8 mouse cellular contexts compared by ENCODE assay signal in the genomic region with DNA sequence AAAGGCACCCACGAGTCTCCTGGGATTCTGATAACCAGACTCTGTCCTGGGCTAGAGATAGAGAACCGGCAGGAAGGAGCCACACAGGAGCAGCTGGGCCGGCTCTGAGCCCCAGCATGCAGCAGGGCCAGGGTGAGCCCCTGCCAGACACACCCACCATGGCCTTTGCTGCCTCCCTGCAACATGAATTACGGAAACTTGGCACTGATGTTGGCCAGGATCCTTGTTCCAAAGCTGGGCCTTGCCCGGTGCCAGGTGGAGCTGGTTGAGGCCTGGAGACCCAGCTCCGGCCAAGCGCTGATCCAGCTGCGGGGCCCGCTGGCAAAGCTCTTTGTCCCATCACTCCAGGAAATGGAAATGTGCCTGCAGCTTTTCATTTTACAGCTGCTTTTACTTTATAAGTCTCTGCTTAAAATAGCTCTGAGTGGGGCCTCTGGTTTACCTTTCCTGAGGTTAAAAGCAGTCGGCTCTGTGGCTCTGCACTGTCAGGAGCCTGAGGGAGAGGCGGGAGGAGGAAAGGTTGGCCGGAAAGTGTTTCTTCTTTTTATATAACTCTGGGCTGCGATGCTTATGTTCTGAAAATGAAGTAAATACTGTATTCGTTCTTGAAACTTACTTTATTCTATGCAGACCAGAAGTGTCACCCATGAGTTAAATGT. TPM values are rescaled to one million over a fixed set of nuclear protein-coding genes. Genes with fewer than 3 reads are reported as not detected.
A peak's percentile ranks its signal among the peaks of the same experiment; 100 is the strongest.
DNase-seq lines count a peak whose midpoint lies in the region; ATAC-seq lines count a peak whose summit lies in the region.

No protein-coding gene starts in this region.

- no peak overlapping the region for H3K9ac ChIP-seq in hindbrain, embryonic 11.5 days (ENCODE audit: low read depth, low read length)
- H3K9ac ChIP-seq in forebrain, embryonic 16.5 days (replicated peaks; ENCODE audit: low read depth, low read length): no peak overlapping the region
- H3K9ac ChIP-seq in neural tube, embryonic 15.5 days (replicated peaks): no peak overlapping the region

- peak overlapping the region; percentile 56; the same call in 1 of the 2 replicates for H3K27ac ChIP-seq in hindbrain, embryonic 10.5 days
- no peak overlapping the region for H3K27ac ChIP-seq in hindbrain, embryonic 11.5 days (ENCODE audit: low read depth, low read length)
- 0 out of 2 replicates have a peak overlapping the region, but pooled peaks have one; percentile 4 for H3K27ac ChIP-seq in forebrain, embryonic 16.5 days (ENCODE audit: low read length)
- peak overlapping the region; percentile 7; the same call in 1 of the 2 replicates for H3K27ac ChIP-seq in neural tube, embryonic 15.5 days (replicated peaks)

- no peaks in the 10 kb centered on the region for H3K36me3 ChIP-seq in hindbrain, embryonic 10.5 days
- H3K36me3 ChIP-seq in hindbrain, embryonic 11.5 days (ENCODE audit: control insufficient read depth, insufficient read depth, low read length): no peaks in the 10 kb centered on the region
- H3K36me3 ChIP-seq in forebrain, embryonic 16.5 days (ENCODE audit: control insufficient read depth, insufficient read depth): no peaks in the 10 kb centered on the region
- no peaks in the 10 kb centered on the region for H3K36me3 ChIP-seq in neural tube, embryonic 15.5 days

- no peak for ATAC-seq in hindbrain, embryonic 11.5 days (ENCODE audit: low FRiP score)
- ATAC-seq in forebrain, embryonic 16.5 days: peak; percentile 61
- ATAC-seq in neural tube, embryonic 15.5 days (ENCODE audit: low FRiP score): no peak

- WGBS in hindbrain, embryonic 10.5 days: 78% methylated on average over 14 of the region's 14 CpGs
- WGBS in hindbrain, embryonic 11.5 days: 79% methylated on average over 14 of the region's 14 CpGs
- 60% methylated on average over 14 of the region's 14 CpGs for WGBS in forebrain, embryonic 16.5 days
- 63% methylated on average over 14 of the region's 14 CpGs for WGBS in neural tube, embryonic 15.5 days

- H3K4me2 ChIP-seq in hindbrain, embryonic 11.5 days (replicated peaks; ENCODE audit: low read depth, low read length): no peak overlapping the region
- no peak overlapping the region for H3K4me2 ChIP-seq in forebrain, embryonic 16.5 days (ENCODE audit: low read length)
- no peak overlapping the region for H3K4me2 ChIP-seq in neural tube, embryonic 15.5 days

- no peak for DNase-seq in hindbrain, embryonic 10.5 days (ENCODE audit: low spot score)
- DNase-seq in hindbrain, embryonic 11.5 days (ENCODE audit: low spot score): no peak
- peak; percentile 87 for DNase-seq in adrenal gland, postnatal 10 days
- peak; percentile 81 to 86 for DNase-seq in heart, postnatal 14 days
- peak; percentile 88 for DNase-seq in left cerebral cortex, postnatal 4 days
- DNase-seq in retina, postnatal 1 day: no peak

- H3K27me3 ChIP-seq in hindbrain, embryonic 10.5 days (ENCODE audit: insufficient read depth, poor library complexity, severe bottlenecking): peaks cover 4% of the 10 kb centered on the region; the same call in 1 of the 2 replicates
- no peaks in the 10 kb centered on the region for H3K27me3 ChIP-seq in hindbrain, embryonic 11.5 days (ENCODE audit: control insufficient read depth, insufficient read depth, low read length)
- no peaks in the 10 kb centered on the region for H3K27me3 ChIP-seq in forebrain, embryonic 16.5 days (replicated peaks; ENCODE audit: control insufficient read depth, insufficient read depth, low read length)
- H3K27me3 ChIP-seq in neural tube, embryonic 15.5 days (replicated peaks): no peaks in the 10 kb centered on the region

- peaks cover 29% of the 10 kb centered on the region for H3K4me1 ChIP-seq in hindbrain, embryonic 10.5 days (replicated peaks)
- peaks cover 6% of the 10 kb centered on the region; the same call in 1 of the 2 replicates for H3K4me1 ChIP-seq in hindbrain, embryonic 11.5 days (replicated peaks; ENCODE audit: control insufficient read depth, insufficient read depth, low read length)
- H3K4me1 ChIP-seq in forebrain, embryonic 16.5 days (replicated peaks; ENCODE audit: control insufficient read depth, insufficient read depth, low read length): peaks cover 18% of the 10 kb centered on the region
- H3K4me1 ChIP-seq in neural tube, embryonic 15.5 days: peaks cover 22% of the 10 kb centered on the region

- H3K9me3 ChIP-seq in hindbrain, embryonic 10.5 days: no peaks in the 10 kb centered on the region
- no peaks in the 10 kb centered on the region for H3K9me3 ChIP-seq in hindbrain, embryonic 11.5 days (ENCODE audit: control insufficient read depth, low read length)
- H3K9me3 ChIP-seq in forebrain, embryonic 16.5 days (ENCODE audit: control insufficient read depth, low read length): no peaks in the 10 kb centered on the region
- no peaks in the 10 kb centered on the region for H3K9me3 ChIP-seq in neural tube, embryonic 15.5 days (replicated peaks)

- intact Hi-C loops in heart, postnatal 14 days (cut with DNase I): no loop called here
- intact Hi-C loops in left cerebral cortex, postnatal 4 days (cut with DNase I): no loop called here

- H3K4me3 ChIP-seq in hindbrain, embryonic 10.5 days: no peak overlapping the region
- no peak overlapping the region for H3K4me3 ChIP-seq in hindbrain, embryonic 11.5 days (ENCODE audit: low read depth, low read length)
- H3K4me3 ChIP-seq in forebrain, embryonic 16.5 days (replicated peaks; ENCODE audit: low read length): no peak overlapping the region
- H3K4me3 ChIP-seq in neural tube, embryonic 15.5 days (replicated peaks): no peak overlapping the region

RNA-seq across cellular contexts. Expression of gene Inpp5a, which starts 20.1 kb away (rescaled TPM):
- polyA plus RNA-seq in hindbrain, embryonic 10.5 days (2016; fragmentation: Nextera tagmentation; extraction: Ambion mirVana): 17.9 and 19.0 TPM in 2 replicates
- polyA plus RNA-seq in hindbrain, embryonic 11.5 days (2014; fragmentation: Nextera tagmentation; extraction: Ambion mirVana): 24.1 and 24.2 TPM in 2 replicates
- 10 to 100 TPM; 59.4 to 64.1 TPM for total RNA-seq in adrenal gland, postnatal 10 days (2021)
- 9.3 and 11.2 TPM in 2 replicates for polyA plus RNA-seq in forebrain, embryonic 16.5 days (2015; fragmentation: Nextera tagmentation; extraction: Ambion mirVana)
- 100 to 1,000 TPM; 201 to 215 TPM for total RNA-seq in heart, postnatal 14 days (2021)
- 10 to 100 TPM; 28.6 to 29.6 TPM for total RNA-seq in left cerebral cortex, postnatal 4 days (2021)
- polyA plus RNA-seq in neural tube, embryonic 15.5 days (2015; fragmentation: Nextera tagmentation; extraction: Ambion mirVana): 18.4 and 20.9 TPM in 2 replicates

Comparison
In these comparisons a context has a peak if more than half of its experiments do, and no peak if none do; other contexts are left out.
1. DNase-seq: peak in adrenal gland, postnatal 10 days (single experiment), heart, postnatal 14 days (2 of 2) and left cerebral cortex, postnatal 4 days (single experiment); none in hindbrain, embryonic 10.5 days (single experiment), hindbrain, embryonic 11.5 days (single experiment) and retina, postnatal 1 day (single experiment).